Mouse (Mus musculus): ENCODE data around the gene Tent4a. TPM values are rescaled to one million over a fixed set of nuclear protein-coding genes. Genes with fewer than 3 reads are reported as not detected.
"Not testable (repeated sequence)": the region's sequence is repeated elsewhere in the genome, so short reads cannot be mapped to it uniquely, and the experiment has no call there.

The Tent4a gene
- 10.1 and 15.0 TPM in 2 replicates for total RNA-seq (2017)

- peak; percentile 51 for ATAC-seq (replicated peaks; ENCODE audit: low read depth, poor library complexity, severe bottlenecking)
Observed at GRCm38 (mm10) chr13:69534334-69534653, at the start of gene Tent4a. Gene Tent4a (minus strand): TSS chr13:69534617.

- no peak for ATAC-seq (replicated peaks; ENCODE audit: low read depth, poor library complexity, severe bottlenecking)
Observed at GRCm38 (mm10) chr13:69583591-69583990, 49.2 kb upstream of the Tent4a start.

- no peak for ATAC-seq (replicated peaks; ENCODE audit: low read depth, poor library complexity, severe bottlenecking)
Observed at GRCm38 (mm10) chr13:69582411-69582810, 48.0 kb upstream of the Tent4a start.

DNA sequence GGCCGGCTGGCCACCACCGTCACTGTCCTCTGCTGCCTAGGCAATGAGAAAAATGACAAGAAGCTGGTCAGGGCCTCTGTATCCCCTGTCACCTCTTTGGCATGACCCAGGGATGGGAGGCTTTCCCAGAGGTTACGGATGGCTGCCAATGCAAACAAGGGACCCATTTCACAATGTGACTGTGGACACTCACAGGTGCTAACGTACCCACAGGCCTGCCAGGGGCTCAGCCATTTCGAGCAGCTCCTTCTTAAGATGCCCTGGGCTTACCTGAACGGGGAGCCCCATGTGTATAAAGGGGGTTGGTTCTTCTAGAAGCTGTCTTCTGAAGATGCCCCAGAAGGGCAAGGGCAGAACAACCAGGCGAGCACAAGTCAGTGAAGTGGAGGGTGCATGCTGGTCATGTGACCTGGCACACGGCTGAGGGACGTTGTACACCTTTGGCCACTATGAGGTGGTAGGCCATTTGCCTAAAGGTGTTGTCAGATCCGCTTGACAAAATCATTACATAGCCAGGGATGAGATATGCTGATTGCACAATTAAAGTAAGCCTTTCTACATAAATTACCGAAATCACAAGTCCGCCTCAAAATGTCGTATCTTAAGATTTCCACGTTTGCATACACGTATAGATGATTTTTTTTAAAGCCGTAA lies 42.9 kb upstream of the Tent4a start:
- ATAC-seq (replicated peaks; ENCODE audit: low read depth, poor library complexity, severe bottlenecking), result no peak

- ATAC-seq (replicated peaks; ENCODE audit: low read depth, poor library complexity, severe bottlenecking), result no peak
Observed at GRCm38 (mm10) chr13:69576676-69577075, 42.3 kb upstream of the Tent4a start.

DNA sequence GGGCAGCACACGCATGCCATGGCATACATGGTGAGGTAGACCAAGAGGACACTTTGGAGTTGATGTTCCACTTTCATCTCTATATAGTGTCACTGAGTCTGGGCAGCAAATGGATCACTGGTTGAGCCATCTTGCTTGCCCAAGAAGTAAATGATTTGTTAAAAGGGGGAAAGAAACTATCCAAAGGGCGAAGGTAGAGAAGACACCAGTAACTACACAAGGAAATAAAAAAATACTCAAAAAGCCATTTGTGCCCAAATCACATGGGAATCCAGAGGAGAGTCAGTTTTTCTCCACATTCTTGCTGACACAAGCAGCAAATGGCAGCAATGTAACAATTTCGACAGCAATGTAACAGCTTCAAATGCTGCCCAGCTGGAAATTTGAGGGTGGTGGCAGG lies 38.2 kb upstream of the Tent4a start:
- no peak for ATAC-seq (replicated peaks; ENCODE audit: low read depth, poor library complexity, severe bottlenecking)

- 0 out of 2 replicates have a peak, but pooled peaks have one; percentile 25 for ATAC-seq (replicated peaks; ENCODE audit: low read depth, poor library complexity, severe bottlenecking)
Observed at GRCm38 (mm10) chr13:69569201-69569600, 34.8 kb upstream of the Tent4a start.

- not testable (repeated sequence) for ATAC-seq (replicated peaks; ENCODE audit: low read depth, poor library complexity, severe bottlenecking)
Observed at GRCm38 (mm10) chr13:69565401-69565800, 31.0 kb upstream of the Tent4a start.

GRCm38 (mm10) chr13:69564573-69564972 lies 30.2 kb upstream of the Tent4a start:
- ATAC-seq (replicated peaks; ENCODE audit: low read depth, poor library complexity, severe bottlenecking), result no peak

GRCm38 (mm10) chr13:69563905-69564304 lies 29.5 kb upstream of the Tent4a start:
- ATAC-seq (replicated peaks; ENCODE audit: low read depth, poor library complexity, severe bottlenecking), result no peak

DNA sequence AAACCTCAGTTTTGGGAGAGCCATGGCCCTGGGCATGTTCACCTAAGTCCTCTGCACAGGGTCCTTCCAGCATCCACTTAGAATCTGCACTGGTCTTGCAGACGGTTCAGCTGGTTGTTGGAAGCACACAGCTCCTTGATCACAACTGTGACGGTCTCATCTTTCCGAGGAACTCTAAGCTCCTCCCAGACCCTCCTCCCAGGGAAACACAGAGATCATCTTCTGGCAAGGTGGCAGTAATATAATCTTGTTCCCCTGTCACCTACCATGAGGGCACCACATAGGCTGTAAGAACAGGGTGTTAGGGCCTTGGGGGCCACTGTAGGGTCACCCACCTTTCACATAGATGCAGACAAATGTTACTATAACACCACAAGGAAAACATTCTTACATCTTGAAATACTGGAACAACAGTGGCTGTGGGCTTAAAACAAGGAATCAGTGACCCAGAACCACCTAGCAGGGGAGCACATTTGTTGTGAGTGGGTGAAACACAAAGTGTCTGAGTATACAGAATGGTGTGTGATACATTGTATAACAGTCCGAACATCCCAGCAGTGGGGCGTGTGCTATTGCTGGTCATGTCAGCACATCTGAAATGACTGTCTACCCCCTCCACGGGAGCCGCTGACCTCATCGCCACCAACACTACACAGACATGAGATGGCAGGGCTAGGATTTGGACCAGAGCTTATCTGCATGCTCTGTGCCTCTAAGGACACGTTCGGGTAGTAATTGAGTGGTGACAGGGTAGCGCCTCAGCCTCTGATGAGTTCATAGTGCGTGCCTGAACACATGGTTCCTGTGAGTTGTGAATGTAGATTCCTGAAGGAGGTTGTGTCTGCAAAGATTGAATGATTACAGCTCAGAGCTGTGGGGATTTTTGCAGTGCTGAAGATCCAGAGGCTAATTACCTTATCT lies 28.5 kb upstream of the Tent4a start:
- no peak for ATAC-seq (replicated peaks; ENCODE audit: low read depth, poor library complexity, severe bottlenecking)

GRCm38 (mm10) chr13:69562004-69562403 lies 27.6 kb upstream of the Tent4a start:
- no peak for ATAC-seq (replicated peaks; ENCODE audit: low read depth, poor library complexity, severe bottlenecking)

DNA sequence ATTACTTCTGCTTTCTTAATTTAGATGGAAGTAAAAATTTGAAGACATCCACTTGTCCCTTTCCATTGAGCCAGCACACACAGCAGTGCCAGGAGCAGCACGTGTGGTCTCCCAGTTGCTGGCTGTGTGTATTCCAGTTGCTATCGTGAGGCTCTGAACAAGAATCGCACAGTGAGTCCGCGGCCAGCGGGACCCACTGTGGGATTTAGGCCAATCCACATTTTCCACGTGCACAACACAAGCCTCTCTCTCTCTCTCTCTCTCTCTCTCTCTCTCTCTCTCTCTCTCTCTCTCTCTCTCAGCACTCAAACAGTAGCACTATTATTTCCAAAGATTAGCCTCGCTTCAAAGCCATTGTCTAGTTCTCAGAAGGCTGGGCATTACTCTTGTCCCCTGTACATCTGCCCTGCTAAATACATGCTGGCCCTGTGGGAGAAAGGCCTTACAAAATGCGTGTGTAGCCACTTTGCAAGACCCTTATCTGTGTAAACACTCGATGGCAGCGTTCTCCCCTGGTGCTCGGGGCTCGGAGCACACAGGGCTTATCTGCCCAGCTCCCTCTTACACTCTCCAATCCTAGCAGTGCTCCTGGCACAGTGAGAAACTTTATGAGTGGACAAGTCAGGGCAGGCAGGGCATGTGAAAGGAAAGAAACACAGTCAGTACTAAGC lies 25.0 kb upstream of the Tent4a start:
- ATAC-seq (replicated peaks; ENCODE audit: low read depth, poor library complexity, severe bottlenecking), result no peak

DNA sequence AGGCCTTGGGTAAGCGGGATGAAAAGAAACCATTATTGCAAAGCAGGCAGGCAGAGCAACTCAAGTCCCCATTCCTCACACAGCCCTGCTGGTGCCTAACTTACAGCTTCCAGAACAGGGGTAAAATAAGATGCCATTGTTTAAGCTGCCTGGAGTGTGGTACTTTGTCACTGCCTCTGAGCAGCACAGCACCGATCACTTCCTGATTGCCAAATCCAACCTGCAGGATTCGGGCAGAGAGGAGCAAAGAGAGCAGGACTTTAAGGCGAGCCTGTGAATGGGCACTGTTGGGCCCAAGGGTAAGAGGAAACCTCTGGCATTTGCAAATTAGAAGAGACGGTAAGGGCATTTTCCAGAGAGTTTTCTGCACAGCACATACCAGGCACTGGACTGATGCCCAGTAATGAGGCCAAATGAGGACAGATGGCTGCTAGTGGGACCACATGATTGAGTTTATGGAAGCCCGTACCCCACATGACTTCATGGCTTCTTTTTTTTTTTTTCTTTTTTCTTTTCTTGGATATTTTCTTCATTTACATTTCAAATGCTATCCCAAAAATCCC lies 23.8 kb upstream of the Tent4a start:
- no peak for ATAC-seq (replicated peaks; ENCODE audit: low read depth, poor library complexity, severe bottlenecking)

DNA sequence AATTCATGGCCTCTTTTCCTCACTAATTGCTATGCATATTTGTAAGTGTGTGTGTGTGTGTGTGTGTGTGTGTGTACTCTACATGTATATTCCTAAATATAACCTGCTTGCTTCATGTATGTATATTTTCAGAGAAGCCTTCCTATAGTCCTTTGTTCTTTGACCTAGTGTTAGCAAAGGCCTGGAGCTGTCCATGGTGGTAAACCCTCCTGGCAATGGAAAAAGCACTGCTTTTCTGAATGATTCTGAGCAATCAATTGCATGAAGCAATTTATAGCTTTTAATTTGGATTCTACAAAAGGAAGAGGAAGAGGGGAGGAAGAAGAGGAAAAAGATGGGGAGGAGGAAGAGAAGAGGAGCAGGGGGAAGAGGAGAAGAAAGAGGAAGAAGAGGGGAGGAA lies 22.3 kb upstream of the Tent4a start:
- no peak for ATAC-seq (replicated peaks; ENCODE audit: low read depth, poor library complexity, severe bottlenecking)

- no peak for ATAC-seq (replicated peaks; ENCODE audit: low read depth, poor library complexity, severe bottlenecking)
Observed at GRCm38 (mm10) chr13:69555957-69556482, 21.6 kb upstream of the Tent4a start.

- no peak for ATAC-seq (replicated peaks; ENCODE audit: low read depth, poor library complexity, severe bottlenecking)
Observed at GRCm38 (mm10) chr13:69555045-69555444, 20.6 kb upstream of the Tent4a start.

GRCm38 (mm10) chr13:69554255-69554654 lies 19.8 kb upstream of the Tent4a start:
- ATAC-seq (replicated peaks; ENCODE audit: low read depth, poor library complexity, severe bottlenecking), result no peak

- ATAC-seq (replicated peaks; ENCODE audit: low read depth, poor library complexity, severe bottlenecking), result peak; percentile 89
Observed at GRCm38 (mm10) chr13:69553024-69553423, 18.6 kb upstream of the Tent4a start.

- no peak for ATAC-seq (replicated peaks; ENCODE audit: low read depth, poor library complexity, severe bottlenecking)
Observed at GRCm38 (mm10) chr13:69550831-69551230, 16.4 kb upstream of the Tent4a start.
